Mouse (Mus musculus) kidney, postnatal 14 days (tissue): Measurements from ENCODE around the gene Uggt1.

Experiments used
- DNase-seq: peaks from one replicate; pipeline ENCODE4 v3.0.0; 2022; ENCODE audit warnings: mixed read lengths

Gene Uggt1

DNA sequence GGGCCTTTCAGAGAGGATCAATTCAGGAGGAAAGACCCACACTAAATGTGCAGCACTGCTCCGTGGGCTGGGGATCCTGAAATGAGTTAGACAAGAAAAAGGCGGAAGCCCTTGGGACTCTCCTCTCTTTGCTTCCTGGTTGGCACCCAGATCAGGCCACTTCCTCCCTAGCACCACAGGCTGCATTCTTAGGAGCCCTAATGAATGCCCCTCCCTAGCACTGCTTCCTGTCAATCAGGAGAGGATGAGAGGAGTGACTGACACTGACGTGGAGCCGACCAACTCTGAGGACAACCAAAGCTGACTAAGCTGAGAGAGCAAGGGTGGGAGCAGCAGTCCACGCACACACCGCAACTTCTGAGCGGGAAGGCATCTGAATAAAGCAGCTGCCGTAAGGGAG, 81.8 kb downstream of the Uggt1 start:
- no peak for DNase-seq

DNA sequence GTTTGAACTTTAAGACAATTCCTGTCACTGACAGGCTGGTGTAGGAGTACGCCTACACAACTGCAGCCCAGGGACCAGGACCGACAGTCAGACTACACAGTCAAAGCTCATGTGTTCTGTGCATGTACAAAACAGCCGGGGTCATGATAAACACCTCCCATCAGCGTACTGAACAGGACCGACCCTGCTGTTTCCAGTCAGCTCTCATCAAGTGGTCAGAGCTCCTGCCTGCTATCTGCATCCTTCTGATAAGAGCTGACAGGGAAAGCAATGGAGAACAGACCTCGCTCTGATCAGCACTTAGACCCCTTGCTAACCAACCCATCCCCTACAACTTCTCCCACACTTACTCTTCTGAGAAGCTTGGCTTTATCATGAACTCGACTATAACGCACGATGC, 83.3 kb downstream of the Uggt1 start:
- no peak for DNase-seq

DNA sequence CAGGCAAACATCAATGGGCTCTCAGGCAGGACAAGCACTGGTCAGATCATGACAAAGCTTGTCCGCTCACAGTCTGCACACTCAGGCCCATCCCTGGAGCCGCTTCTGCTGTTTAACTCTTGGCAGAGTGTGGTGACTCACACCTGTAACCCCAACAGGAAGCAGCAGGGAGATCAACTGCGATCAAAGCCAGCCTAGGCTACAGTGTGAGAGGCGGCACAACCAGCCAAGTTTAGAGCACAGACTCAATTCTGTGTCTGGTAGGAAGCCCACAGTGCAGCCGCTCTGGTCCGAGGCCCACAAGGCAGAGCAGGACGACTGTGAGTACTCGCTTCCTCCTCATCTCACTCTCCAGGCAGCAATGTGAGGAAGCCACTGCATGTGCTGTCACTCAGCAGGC, 84.3 kb downstream of the Uggt1 start:
- no peak for DNase-seq

DNA sequence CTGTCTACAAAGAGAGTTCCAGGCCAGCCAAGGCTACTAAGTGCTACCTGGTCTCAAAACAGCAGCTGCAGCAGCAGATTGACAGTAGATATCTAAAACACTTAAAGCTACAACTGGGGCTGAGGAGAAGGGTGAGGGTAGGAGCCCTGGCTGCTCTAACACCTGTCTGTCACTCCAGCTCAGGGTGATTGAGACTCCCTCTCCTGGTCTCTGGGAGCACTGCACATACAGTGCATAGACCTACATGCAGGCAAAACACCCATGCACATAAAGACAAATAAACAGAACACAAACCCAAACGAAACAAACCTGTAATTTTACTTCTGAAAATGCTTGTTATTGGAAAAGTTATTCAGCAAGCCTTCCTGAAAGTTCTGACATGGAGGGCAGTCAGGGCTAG, 95.1 kb downstream of the Uggt1 start:
- DNase-seq, result peak; percentile 44

DNA sequence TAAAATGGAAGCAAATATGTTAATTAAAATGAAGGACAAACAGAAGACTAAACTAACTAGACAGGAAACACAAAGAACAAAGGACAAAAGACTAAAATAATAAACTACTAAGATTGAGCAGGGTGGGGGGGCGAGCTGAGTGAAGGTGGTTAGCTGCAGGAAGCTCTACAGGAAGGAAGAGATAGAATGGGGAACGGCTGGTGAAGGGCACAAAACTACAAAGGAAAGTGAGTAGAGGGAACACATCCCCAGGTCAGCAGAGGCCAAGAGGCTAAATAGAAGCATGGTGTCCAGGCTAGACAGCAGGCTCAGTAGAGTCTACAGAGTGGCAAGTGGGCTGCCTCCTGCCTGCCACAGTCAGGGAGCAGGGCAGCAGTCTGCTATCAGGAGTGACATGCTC, 95.7 kb downstream of the Uggt1 start:
- DNase-seq, result no peak

DNA sequence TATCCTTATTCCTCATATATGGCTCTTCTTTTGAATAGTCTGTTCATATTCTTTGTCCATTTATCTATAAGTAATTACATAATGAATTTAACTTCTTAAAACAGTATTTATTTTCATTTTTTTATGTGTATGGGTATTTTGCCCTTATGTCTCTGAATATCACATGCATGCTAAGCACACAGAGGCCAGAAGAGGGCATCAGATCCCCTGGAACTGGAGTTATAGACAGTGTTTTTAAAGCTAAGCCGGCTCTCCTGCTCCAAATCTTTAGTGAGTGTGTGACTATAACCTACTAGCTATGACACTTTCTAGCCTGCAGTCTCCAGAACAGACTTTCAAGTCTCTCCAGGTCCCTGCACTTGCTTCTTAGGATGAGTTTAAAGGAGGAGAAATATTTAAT, 99.5 kb downstream of the Uggt1 start:
- peak; percentile 65 for DNase-seq

DNA sequence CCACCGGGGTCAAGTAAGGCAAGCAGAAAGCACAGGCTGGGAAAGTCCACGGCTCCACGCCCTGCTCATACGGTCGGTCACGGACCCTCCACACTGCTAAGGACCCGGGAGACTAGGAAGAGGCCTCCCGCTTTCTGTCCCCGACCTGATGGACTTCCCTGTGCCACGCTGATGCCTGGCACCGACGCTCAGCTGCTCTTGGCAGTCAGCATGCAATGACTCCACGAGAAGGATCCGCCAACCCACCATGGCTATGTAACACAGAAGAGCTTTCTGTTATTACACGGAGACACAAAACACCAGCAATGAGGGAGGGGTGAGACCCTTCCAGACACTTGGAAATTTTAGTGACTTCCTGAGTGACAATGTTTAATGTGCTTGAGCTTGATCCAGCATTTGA, 104.2 kb downstream of the Uggt1 start:
- no peak for DNase-seq

DNA sequence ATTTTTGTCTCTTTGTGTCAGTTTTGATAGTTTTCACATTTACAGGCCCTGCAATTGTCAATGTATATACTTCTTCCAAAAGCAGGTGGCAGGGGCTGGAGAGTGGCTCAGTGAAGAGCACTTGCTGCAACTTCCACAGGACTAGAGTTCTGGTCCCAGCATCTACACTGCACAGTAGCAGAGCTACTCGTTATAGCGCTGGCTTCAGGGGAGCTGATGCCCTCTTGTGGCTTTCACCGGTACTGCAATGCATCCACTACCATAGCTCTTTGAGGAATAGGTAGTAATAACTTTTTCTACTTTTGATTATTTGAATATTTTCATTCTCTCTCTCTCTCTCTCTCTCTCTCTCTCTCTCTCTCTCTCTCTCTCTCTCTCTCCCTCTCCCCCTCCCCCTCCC, 109.9 kb downstream of the Uggt1 start:
- DNase-seq, result peak; percentile 82

DNA sequence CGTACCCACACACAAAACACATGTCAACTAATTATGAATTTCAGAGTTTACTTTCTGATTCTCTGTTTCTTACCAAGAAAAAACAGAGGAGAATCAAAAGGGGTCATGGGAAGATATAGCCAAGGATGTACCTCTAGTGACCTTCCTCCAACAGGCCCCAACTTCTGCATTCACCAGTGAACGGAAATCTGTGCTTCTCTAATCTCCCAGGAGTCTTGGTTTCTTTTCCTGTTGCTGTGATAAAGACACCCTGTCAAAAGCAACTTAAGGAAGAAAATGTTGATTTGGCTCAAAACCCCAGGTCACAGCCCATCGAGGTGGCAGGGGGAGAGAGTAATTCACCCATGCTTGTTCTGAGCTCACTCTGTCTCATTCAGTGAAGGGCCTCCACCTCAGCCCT, 110.9 kb downstream of the Uggt1 start:
- DNase-seq, result no peak

DNA sequence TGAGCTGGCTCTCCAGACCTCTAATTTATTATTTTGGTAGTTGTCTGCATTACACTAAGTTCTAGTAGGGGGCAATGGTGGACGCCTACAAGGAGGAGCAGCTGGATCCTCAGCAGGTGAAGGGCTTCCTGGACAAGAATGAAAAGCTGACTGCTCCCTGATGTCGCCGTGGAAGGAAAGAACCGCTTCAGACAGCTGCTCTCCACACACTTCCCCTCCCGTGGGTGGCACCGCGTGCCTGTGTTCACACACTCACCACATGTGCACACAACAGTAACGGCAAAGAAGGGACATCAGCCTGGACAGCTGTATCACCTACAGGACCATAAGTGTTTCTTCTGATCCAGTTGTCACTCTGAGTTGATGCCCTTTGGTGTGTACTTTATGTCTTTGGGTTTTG, 111.5 kb downstream of the Uggt1 start:
- no peak for DNase-seq

DNA sequence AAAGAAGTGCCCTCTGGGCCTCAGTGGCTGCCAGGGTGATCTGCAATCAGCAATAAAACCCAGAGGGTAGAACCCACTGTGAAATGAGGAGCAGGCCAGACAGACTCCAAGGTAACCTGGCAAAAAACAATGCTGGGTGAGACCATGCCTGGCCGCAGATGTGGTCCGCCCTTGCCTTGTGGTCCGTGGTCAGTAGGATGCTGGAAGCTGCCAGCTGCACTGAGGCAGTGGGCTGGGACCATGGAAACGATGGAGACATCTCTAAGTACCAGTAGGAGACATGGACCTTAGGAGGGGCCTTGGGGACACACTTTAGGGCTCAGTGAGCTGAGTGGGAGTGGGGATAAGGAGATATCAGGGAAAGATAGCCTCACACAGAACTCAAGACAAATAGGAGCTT, 112.3 kb downstream of the Uggt1 start:
- DNase-seq, result no peak

DNA sequence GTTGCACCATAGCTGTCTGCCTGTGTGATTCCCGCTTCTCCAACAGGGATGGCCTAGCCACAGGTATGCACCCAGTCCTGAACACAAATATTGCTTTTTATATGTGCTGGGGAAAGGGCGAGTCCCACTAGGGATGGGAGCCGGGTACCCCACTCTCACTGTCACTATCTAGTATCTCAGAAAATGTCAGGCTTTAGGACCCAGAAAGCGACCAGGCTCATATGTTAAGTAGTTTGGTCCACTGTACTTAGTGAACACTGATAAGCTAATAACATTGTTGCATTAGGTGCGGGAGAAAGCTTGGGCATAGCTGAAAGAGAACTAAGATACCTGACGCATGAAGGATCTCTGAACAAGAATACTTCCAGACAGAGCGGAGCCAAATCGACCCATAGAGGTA, 112.8 kb downstream of the Uggt1 start:
- DNase-seq, result no peak

DNA sequence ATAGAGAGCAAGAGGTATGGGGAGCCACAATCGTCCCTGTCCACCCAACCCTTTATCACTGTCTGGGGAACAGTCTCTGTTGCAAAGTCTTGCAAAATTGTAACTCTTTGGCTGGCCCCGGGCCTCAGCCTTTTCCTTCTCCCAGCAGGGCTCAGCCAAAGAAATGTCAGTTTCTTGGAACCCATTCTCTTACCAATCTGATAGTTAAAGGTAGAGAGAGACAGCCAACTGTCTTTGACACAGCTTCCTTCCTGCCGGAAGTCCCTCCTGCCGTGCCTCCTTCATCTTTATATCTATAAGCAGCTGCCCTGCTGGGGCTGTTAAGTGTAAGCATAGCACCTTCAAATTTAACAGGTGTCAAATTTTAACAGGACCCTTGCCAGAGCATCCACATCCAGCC, 113.4 kb downstream of the Uggt1 start:
- DNase-seq, result no peak

DNA sequence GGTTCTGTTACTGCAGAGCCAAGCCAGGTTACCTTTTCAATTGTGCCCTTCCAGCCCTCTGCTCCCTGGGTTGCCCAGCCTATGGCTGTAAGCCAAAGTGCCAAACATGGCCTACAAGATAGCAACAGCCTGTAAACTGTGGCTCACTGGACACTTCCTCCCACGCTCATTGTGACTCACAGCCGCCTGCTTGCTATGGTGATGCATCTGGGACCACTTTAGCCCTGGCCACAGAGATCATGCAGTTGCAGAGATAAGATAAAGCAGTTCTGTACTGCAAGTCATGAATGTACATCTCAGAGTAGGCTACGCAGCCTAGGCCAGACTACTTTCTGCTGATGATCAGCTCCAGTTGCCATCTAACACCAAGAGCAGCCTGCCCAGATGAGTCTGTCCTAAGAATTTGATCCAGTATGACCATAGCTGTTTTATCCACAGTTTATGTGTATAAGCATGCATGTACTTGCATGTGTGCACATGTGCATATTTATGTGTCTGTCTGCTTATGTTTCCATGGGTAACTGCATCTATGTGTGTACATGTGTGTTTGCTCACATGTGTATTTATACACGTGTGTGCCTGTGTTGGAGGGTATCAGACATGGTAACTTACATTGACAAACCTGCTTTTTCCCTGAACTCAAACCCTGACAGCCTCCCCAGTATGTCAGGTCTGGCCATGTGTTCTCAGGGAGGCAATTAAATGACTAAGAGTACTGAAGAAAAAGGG, 114.0 kb downstream of the Uggt1 start:
- DNase-seq, result no peak

DNA sequence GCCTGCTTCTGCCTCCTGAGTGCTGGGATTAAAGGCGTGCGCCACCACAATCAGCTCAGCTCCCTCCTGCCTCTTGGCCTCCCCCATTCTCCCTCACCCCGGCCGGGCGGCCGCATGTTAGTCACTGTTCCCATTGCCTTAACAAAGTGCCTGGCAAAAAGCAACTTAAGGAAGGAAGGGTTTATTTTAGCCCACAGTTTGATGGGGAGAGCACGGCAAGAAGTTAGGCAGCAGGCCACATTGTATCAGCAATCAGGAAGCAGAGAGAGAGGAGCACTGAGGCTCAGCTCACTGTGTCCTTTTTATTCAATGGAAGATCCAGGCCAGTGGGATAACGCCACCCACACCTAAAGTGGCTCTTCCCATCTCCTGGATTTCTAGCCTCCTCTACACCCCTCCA, 114.6 kb downstream of the Uggt1 start:
- no peak for DNase-seq

DNA sequence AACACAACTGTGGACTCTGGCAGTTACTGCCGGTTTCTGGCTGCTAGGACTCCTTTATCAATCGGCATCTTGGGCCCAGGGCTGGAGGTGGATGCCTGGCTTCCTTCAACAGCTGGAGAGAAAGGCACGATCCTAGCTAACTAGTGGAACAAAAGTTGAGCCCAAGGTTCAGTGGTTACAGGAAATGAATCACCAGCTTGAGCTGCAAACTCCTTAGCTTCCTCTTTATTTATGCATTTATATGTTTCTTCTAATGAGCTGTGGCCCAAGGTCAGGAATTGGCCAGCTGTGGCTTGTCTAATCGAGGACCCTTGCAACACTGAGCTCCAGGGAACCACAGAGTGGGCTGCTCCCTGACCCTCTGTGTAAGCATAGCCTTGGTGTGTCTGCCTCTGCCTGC, 115.4 kb downstream of the Uggt1 start:
- DNase-seq, result peak; percentile 83

DNA sequence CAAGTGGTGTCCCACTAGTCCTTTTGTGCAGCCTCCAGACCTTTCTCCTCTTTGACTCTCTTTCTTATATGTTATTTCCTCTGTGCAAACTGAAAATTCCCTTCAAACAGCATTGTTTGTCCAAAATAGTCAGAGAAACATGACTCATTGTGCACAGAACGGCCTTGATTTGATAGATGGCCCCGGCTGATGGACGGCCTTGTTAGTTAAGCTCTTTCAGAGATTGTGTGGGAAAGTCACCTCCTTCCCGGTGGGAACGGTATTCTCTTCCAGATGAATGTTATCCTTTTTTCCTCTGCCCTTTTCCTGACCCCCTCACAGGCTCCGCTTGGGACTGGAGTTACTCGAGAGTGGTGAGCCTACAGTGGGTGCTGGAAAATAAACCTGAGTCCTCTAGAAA, 119.4 kb downstream of the Uggt1 start:
- DNase-seq, result no peak

DNA sequence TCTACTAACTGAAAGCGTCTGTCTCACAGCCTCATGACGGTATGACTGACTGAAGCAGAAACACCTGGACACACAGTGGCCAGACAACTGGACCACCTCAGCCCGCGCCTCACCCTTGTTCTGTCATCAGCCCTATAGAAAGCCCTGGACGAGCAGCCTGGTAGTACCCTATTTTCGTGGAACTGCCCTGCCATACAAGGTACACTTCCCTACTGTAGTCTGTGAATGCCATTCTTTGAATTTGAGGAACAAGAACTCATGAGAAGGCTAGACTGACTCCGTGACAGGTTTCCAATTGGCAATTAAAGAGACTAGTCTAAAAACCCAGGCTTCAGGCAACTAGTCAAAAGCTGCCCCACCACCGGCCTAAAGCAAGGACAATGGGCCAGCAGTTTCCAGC, 123.3 kb downstream of the Uggt1 start:
- no peak for DNase-seq

DNA sequence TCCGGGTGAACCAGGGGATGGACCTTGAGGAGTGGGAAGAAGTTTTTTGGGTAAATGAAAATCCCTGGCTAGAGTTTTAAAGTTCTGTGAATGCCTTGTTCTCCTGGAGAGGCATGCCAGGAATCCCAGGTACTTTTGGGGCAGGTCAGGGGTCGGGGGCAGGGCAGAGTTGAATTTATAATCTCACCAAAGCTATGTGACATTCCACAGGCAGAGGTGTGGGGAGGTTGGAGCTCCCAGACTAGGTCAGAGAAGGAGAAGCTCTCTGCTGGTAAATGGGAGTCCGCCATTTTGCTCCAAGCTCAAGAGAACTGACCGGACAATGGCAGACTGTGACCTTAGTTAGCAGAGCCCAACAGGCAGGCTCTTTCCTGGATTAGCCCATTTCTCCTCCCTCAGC, 125.1 kb downstream of the Uggt1 start:
- DNase-seq, result no peak

DNA sequence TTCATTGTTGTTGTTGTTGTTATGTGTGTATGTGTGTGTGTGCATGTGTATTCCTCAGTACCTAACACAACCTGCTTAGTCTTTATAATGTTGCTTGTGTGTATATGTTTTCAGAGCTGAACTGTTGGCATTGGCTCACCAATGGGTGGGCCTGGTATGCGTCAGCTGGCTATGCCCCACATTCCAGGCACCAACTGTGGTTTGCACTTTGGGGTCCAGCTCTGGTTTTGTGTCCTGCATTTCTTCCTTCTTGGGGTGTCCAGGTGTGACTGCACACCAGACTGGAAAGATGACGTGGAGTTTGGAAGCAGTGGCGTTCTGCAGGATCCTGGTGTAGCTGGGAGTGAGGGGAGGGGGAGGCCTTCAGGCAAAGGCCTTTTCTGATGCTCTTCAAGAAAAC, 125.6 kb downstream of the Uggt1 start:
- DNase-seq, result no peak

DNA sequence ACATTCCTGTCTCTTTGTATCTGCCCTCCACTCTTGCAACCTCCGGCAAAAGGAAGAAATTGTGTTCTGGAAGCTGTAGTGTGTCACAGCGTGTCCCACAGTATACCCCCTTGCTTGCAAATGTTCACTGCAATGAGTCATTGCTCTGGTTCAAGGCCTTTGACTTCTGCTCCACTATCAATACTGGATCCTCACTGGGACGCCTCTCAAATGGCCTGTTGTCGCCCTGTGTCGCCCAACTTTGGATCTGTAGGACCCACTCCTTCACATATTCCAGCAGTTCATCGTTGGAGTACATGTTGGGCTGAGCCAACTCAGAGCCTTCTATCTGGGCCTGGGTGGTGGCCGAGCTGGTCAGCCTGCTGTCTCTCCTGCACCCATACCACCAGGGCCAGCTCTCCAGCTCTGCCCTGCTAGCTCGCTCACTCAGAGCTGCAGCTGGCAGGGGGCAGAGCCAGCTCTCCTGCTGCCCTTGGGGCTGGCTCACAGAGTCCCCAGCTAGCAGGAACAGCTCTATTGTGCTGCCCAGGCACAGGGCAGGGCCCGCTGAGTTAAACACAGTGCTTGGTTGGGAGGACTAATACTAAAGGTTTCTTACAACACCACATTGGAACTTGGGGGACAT, 126.3 kb downstream of the Uggt1 start:
- DNase-seq, result no peak

DNA sequence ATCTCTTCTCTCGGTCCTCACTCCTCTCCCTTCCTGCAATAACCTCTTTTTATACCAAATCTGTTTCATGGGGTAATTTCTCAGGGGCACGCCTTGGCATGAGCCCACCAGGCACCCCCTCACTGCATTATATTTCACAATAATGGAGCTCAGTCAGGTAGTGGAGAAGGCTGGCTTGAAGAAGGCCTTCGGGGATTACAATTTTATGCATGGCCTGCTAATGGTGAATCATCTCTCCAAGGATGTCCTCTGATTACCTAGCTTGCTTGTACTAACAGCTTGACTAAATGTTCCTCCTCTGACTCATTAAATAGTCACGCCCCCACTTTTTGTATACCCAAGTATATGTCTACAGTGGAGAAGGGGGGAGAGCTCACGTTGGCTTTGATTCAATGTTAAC, 128.0 kb downstream of the Uggt1 start:
- no peak for DNase-seq

DNA sequence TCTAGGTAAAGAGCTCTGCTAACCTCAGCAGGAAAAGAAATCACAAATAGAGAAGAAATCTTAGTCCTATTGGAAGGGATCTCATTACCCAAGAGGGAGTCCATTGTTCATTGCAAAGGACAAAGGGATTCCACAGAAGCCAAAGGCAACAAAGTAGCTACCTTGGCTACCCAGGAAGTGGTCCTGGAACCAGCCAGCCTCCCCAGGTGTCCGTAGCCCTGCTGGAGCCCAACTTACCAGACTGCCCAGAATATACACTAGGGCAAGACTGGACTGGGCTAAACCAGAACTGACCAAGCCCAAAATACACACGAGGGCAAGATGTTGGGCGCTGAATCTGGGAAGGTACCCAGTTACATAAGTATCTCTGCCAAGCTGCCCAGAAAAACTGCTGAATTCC, 129.7 kb downstream of the Uggt1 start:
- DNase-seq, result no peak

DNA sequence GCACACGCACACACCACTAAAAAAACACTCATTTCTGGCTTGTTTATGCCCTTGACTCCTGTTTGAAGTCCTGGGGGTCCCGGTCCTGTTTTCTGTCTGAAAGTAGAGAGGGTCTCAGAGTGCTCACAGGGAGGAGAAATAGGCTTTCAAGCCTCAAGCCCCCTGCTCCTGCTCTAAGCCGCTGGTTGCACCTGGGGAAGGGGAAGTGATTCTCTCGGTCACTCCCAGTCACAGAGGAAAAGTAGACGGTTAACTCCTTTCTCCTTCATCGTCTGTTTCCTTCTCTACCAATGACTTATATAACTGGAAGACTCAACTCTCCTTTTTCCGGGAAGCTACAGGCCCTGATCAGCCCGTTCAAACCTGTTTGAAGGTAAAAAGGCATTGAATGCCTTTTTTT, 130.8 kb downstream of the Uggt1 start:
- DNase-seq, result no peak

DNA sequence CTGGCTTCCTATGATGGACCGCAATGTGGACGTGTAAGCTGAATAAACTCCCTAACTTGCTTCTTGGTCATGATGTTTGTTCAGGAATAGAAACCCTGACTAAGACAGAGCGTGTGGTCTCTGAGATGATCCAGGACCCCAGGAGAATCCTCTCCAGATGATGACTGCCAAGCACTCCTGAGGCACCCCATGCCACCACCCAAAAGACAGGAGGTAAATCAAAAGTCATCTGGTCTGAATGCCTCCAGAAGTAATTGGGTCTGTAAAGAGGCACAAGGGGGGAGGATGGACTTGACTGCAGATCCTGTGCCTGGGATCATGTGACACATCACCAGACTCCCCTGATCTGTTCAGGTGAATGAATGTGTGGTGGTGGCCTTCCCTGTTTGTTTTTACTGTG, 131.9 kb downstream of the Uggt1 start:
- DNase-seq, result no peak
